Mouse (Mus musculus) embryonic facial prominence, embryonic 11.5 days (tissue): ENCODE results near the gene Acot3. TPM values are rescaled to one million over a fixed set of nuclear protein-coding genes. Genes with fewer than 3 reads are reported as not detected.
"Not testable (repeated sequence)": the region's sequence is repeated elsewhere in the genome, so short reads cannot be mapped to it uniquely, and the experiment has no call there.

ENCODE experiments used
- ATAC-seq: fragments of 200-750 bp; cut with Nextera tagmentation; replicated peaks from 2 replicates; pipeline ENCODE4 v1.8.0; 2017; ENCODE audit warnings: low read depth; ENCODE audit not compliant: insufficient number of reproducible peaks, low FRiP score, low TSS enrichment
- DNase-seq: peaks from one replicate; pipeline ENCODE4 v3.0.0-alpha.2; 2015; ENCODE audit warnings: low spot score
- H3K27ac ChIP-seq: fragments of 300-500 bp; sonication (generic); replicated peaks from 2 replicates; pipeline ENCODE4 v1.5.1; 2014; ENCODE audit warnings: mild to moderate bottlenecking, low read depth, low read length, control low read depth
- H3K27me3 ChIP-seq: fragments of 300-500 bp; sonication (generic); 2 replicates; pipeline ENCODE4 v1.6.1; 2014; ENCODE audit warnings: mild to moderate bottlenecking, low read length, moderate library complexity, mixed read lengths; ENCODE audit not compliant: control insufficient read depth, insufficient read depth
- H3K36me3 ChIP-seq: fragments of 300-500 bp; sonication (generic); replicated peaks from 2 replicates; pipeline ENCODE4 v1.6.1; 2014; ENCODE audit warnings: low read depth, mild to moderate bottlenecking, low read length, moderate library complexity, mixed read lengths; ENCODE audit not compliant: control insufficient read depth, insufficient read depth
- H3K4me1 ChIP-seq: fragments of 300-500 bp; sonication (generic); 2 replicates; pipeline ENCODE4 v1.6.1; 2014; ENCODE audit warnings: low read length, mixed read lengths; ENCODE audit not compliant: control insufficient read depth, insufficient read depth
- H3K4me2 ChIP-seq: fragments of 300-500 bp; sonication (generic); 2 replicates; pipeline ENCODE4 v1.6.1; 2014; ENCODE audit warnings: low read depth, mild to moderate bottlenecking, control low read depth, low read length, moderate library complexity
- H3K4me3 ChIP-seq: fragments of 300-500 bp; sonication (generic); 2 replicates; pipeline ENCODE4 v1.5.1; 2014; ENCODE audit warnings: low read depth, low read length, control low read depth
- H3K9ac ChIP-seq: fragments of 300-500 bp; sonication (generic); replicated peaks from 2 replicates; pipeline ENCODE4 v1.6.1; 2014; ENCODE audit warnings: mild to moderate bottlenecking, control low read depth, low read length
- H3K9me3 ChIP-seq: fragments of 300-500 bp; sonication (generic); replicated peaks from 2 replicates; pipeline ENCODE4 v1.6.1; 2016; ENCODE audit warnings: mild to moderate bottlenecking, low read length, inconsistent platforms, mixed read lengths; ENCODE audit not compliant: control insufficient read depth
- WGBS: fragments of 180-500 bp; shearing (Covaris S2); extraction: QIAGEN DNeasy Blood & Tissue Kit; methylation state at CpG from one replicate; pipeline ENCODE4 v1.1.7; 2014; 5-methylcytosine and 5-hydroxymethylcytosine counted together
- polyA plus RNA-seq: library from polyadenylated mRNA; unstranded; fragments of >200 nt; fragmentation: Nextera tagmentation; extraction: Ambion mirVana; gene quantifications from 2 replicates; pipeline ENCODE4 v1.2.1, GENCODE M21; 2014

Gene Acot3
- polyA plus RNA-seq, result 0.15 and 0.24 TPM in 2 replicates

DNA sequence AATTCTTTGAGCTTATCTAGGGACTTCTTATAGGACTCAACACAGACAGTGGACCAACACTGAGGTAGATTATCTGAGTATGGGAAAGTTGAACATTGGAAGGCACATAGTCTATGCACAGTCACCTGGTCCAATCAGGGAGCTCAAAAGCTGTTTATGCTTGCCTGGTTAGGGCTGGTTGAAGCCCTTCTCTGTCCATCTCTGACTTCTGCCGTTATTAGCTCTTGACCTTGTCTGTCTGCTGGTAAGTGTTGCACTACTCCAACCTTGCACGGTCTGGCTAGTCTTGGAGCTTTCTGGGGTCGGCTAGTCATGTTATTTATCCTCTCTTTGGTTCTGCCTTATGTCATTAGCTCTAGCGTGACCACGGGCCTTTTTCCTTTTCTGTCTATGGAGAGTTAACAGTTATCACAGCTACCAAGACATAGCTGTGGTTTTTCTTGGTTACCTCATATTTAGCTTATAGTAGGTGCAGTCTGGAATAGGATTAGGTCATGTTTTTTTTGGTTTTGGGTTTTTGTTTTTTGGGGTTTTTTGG is at the start of gene Acot3:
TSS of gene Acot3 (plus strand) at position 208 of the 538 bp plus-strand sequence.
- 80% methylated on average over 5 of the region's 5 CpGs for WGBS
- no peaks in the 10 kb centered on the region for H3K36me3 ChIP-seq
- no peak for ATAC-seq
- no peaks in the 10 kb centered on the region for H3K4me1 ChIP-seq
- no peak for DNase-seq
- no peak within 1 kb of the TSS for H3K9ac ChIP-seq
- peaks cover 6% of the 10 kb centered on the region; the same call in 1 of the 2 replicates for H3K27me3 ChIP-seq
- H3K4me2 ChIP-seq, result no peak within 1 kb of the TSS
- no peak within 1 kb of the TSS for H3K4me3 ChIP-seq
- H3K27ac ChIP-seq, result no peak within 1 kb of the TSS
- H3K9me3 ChIP-seq, result no peaks in the 10 kb centered on the region

DNA sequence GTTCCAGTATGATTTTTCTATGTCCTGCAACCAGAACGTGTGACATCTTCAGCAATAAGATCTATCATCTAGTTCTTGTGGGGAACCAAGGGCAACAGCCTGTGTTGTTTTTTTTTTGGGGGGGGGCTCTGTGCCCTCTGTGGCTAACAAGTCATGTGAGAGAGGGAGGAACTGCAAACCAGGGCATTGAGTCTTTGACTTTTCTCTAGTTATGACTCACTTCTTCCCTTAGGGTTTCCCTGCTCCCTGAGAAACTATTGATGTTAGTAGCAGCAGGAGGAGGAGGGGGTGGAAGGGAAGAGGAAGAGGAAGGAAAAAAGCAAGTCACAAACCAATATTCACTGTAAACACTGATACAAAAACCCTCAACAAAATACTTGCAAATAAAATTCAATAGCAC is 48.1 kb upstream of the Acot3 start:
- H3K4me1 ChIP-seq, result no peaks in the 10 kb centered on the region
- no peak for DNase-seq
- ATAC-seq, result no peak
- no peaks in the 10 kb centered on the region for H3K9me3 ChIP-seq
- H3K4me3 ChIP-seq, result no peak overlapping the region
- no peak overlapping the region for H3K27ac ChIP-seq
- no peaks in the 10 kb centered on the region for H3K36me3 ChIP-seq
- H3K9ac ChIP-seq, result no peak overlapping the region
- H3K4me2 ChIP-seq, result no peak overlapping the region
- WGBS, result 97% methylated on average over 1 of the region's 1 CpGs
- no peaks in the 10 kb centered on the region for H3K27me3 ChIP-seq

DNA sequence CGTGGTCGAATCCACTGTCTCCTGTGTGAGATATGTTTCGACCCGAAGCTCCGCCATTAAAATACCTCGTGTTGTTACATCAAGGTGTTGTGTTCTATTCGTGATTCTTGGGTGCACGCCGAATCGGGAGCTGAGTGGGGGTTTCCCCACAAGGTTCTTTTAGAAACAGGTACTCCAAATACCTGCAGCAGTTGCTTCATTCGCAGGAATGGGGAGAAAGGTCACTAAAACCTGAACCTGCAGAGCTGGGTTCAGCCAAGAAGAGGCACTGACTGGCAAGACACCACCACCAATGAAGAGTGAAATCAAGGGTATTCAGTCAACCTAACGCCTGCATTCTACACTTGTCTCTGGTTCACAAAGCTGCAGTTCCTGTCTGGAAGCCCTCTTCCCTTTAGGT is 43.7 kb upstream of the Acot3 start:
- Histone ChIP-seq H3K4me2 (no peak overlapping the region), H3K9me3 (no peaks in the 10 kb centered on the region), H3K4me1 (no peaks in the 10 kb centered on the region), H3K36me3 (no peaks in the 10 kb centered on the region), H3K9ac (no peak overlapping the region; the same call in 1 of the 2 replicates), H3K4me3 (no peak overlapping the region), H3K27me3 (no peaks in the 10 kb centered on the region), H3K27ac (no peak overlapping the region)
- ATAC-seq, result no peak
- 90% methylated on average over 11 of the region's 12 CpGs for WGBS
- no peak for DNase-seq

DNA sequence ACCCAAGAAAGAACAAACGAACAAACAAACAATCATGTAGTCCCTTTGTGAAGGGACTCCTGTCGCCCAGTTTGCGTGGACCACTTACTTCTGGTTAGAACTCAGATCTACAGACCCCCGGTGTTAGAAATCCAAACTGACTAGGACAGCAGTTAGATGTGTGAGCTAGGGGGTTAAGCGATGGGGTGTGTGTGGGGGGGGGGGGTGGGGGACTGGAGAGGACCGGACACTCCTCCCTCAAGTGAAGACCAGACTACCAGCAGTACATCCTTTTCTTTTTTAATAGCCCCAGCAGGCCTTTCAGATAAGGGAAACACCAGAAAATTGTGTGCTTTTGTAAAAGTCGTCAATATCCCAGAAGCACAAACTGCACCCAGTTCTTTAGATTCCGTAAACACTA is 43.2 kb upstream of the Acot3 start:
- ATAC-seq (no peak), DNase-seq (no peak)
- Histone ChIP-seq H3K36me3 (no peaks in the 10 kb centered on the region), H3K4me2 (peak overlapping the region; percentile 31), H3K9ac (peak overlapping the region; percentile 68), H3K4me3 (peak overlapping the region; percentile 43), H3K27ac (no peak overlapping the region), H3K9me3 (no peaks in the 10 kb centered on the region), H3K27me3 (no peaks in the 10 kb centered on the region), H3K4me1 (no peaks in the 10 kb centered on the region)
- 66% methylated on average over 8 of the region's 8 CpGs for whole genome bisulfite sequencing

DNA sequence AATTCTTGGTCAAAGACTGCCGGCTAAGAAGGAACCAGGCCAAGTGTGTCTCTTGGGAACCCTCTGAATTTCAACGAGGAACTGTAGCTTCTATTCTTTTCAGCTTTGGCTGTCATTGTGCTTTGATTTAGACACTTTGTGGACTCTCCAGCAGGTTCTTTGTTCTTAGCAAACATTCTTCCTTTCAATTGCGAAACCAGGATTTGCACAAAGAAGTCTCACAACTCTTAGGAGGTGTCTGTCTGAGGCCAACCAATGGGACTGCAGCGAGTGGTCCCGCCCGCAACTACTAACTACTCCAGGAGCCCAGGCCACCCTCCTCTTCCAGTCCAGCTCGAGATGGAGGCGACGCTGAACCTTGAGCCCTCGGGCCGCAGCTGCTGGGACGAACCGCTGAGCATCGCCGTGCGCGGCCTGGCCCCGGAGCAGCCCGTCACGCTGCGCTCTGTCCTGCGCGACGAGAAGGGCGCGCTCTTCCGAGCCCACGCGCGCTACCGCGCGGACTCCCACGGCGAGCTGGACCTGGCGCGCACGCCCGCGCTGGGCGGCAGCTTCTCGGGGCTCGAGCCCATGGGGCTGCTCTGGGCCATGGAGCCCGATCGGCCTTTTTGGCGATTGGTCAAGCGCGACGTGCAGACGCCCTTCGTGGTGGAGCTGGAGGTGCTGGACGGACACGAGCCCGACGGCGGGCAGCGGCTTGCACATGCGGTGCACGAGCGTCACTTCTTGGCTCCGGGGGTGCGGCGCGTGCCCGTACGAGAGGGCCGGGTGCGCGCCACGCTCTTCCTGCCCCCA is 42.6 kb upstream of the Acot3 start, which contains the start of gene Acot1:
TSS of gene Acot1 (plus strand) at position 320 of the 795 bp plus-strand sequence.
- H3K9me3 ChIP-seq, H3K36me3 ChIP-seq, H3K4me1 ChIP-seq, H3K27ac ChIP-seq, H3K27me3 ChIP-seq: not testable (repeated sequence)
- ATAC-seq (peak; percentile 93), DNase-seq (peak; percentile 80)
- Histone ChIP-seq H3K4me2 (peak within 1 kb of the TSS; percentile 31), H3K4me3 (peak within 1 kb of the TSS; percentile 43), H3K9ac (peak within 1 kb of the TSS; percentile 68)
- under 1% methylated on average over 49 of the region's 70 CpGs for WGBS

DNA sequence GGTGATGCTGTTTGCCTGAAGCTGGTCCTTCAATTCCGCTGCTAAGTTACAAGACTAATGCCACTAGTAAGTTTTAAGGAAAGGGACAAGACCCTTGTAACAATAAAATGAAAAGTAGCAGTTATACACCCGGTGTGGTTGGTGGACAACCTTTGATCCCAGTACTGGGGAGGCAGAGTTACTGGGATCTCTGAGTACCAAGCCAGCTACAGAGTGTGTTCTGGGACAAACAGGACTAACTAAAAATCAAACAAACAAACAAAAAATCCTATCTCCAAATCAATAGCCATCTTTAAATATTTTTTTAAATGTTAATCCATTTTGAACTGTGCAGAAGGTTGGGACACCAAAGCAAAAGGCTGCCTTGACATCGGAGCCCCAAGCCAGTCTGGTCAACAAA is 41.7 kb upstream of the Acot3 start:
- no peaks in the 10 kb centered on the region for H3K4me1 ChIP-seq
- H3K9ac ChIP-seq, result no peak overlapping the region; the same call in 1 of the 2 replicates
- no peak overlapping the region; the same call in 1 of the 2 replicates for H3K4me3 ChIP-seq
- H3K36me3 ChIP-seq, result no peaks in the 10 kb centered on the region
- H3K27me3 ChIP-seq, result no peaks in the 10 kb centered on the region
- no peak for DNase-seq
- H3K4me2 ChIP-seq, result peak overlapping the region; percentile 31; the same call in 1 of the 2 replicates
- 83% methylated on average over 3 of the region's 3 CpGs for WGBS
- no peaks in the 10 kb centered on the region for H3K9me3 ChIP-seq
- H3K27ac ChIP-seq, result no peak overlapping the region
- no peak for ATAC-seq

DNA sequence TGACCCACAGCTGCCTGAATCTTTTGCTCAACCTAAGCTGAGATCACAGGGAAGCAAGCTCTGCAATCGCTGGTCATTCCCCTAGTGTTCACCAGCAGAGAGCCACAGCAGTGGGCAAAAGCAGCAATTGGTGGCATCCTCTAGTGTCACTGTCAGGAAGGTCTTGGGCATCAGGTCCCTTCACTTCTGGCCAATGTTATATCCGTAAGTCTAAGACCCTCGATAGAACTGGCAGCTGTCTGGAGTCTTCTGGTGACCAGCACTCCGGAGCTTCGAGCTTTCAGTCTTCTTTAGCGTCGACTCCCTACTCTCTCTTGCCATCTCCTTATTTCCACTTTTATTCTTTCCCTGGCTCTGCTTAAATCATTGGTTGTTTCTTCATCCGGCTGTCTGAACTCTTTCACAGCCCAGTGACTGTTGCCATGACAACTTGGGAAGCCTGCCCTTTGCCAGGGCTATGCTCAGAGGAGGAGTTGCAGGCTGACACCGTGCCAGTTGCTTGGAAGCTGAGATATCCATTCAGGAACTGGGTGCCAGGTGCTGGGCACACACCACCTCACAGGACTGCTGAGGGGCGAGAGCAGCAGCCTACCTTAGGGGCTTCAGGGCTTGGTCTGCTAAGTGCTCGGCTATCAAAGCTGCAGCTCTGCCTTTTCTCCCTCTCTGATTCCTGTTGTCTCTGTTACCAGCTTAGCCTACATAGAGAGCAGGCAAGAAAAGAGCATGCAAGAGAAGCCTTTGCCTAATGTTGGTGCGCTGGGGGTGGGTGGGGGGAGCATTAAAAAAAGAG is 40.5 kb upstream of the Acot3 start:
- ATAC-seq (0 out of 2 replicates have a peak, but pooled peaks have one; percentile 39), DNase-seq (peak; percentile 56)
- H3K27ac ChIP-seq, result no peak overlapping the region
- no peaks in the 10 kb centered on the region for H3K36me3 ChIP-seq
- H3K9me3 ChIP-seq, result no peaks in the 10 kb centered on the region
- WGBS, result 57% methylated on average over 12 of the region's 12 CpGs
- H3K27me3 ChIP-seq, result no peaks in the 10 kb centered on the region
- no peak overlapping the region for H3K4me3 ChIP-seq
- H3K4me1 ChIP-seq, result no peaks in the 10 kb centered on the region
- no peak overlapping the region for H3K9ac ChIP-seq
- peak overlapping the region; percentile 10; the same call in 1 of the 2 replicates for H3K4me2 ChIP-seq
